Mouse (Mus musculus) lung, embryonic 15.5 days (tissue): ENCODE results near the gene Layn. TPM values are rescaled to one million over a fixed set of nuclear protein-coding genes. Genes with fewer than 3 reads are reported as not detected.

Experiments used
- ATAC-seq: fragments of 200-750 bp; cut with Nextera tagmentation; 2 replicates; pipeline ENCODE4 v1.8.0; 2017; ENCODE audit warnings: moderate number of reproducible peaks, borderline replicate concordance; ENCODE audit not compliant: low FRiP score, low TSS enrichment; ENCODE audit errors: extremely low read depth
- H3K27ac ChIP-seq: fragments of 300-500 bp; sonication (generic); 2 replicates; pipeline ENCODE4 v1.5.1; 2015; ENCODE audit warnings: moderate library complexity, mild to moderate bottlenecking, inconsistent platforms
- H3K27me3 ChIP-seq: fragments of 300-500 bp; sonication (generic); 2 replicates; pipeline ENCODE4 v1.6.1; 2015; ENCODE audit warnings: inconsistent platforms
- H3K36me3 ChIP-seq: fragments of 300-500 bp; sonication (generic); 2 replicates; pipeline ENCODE4 v1.6.1; 2015; ENCODE audit warnings: inconsistent platforms
- H3K4me1 ChIP-seq: fragments of 300-500 bp; sonication (generic); 2 replicates; pipeline ENCODE4 v1.6.1; 2015; ENCODE audit warnings: inconsistent platforms
- H3K4me2 ChIP-seq: fragments of 300-500 bp; sonication (generic); 2 replicates; pipeline ENCODE4 v1.6.1; 2015; ENCODE audit warnings: inconsistent platforms, mild to moderate bottlenecking, moderate library complexity
- H3K4me3 ChIP-seq: fragments of 300-500 bp; sonication (generic); 2 replicates; pipeline ENCODE4 v1.5.1; 2015; ENCODE audit warnings: mild to moderate bottlenecking, inconsistent platforms
- H3K9ac ChIP-seq: fragments of 300-500 bp; sonication (generic); 2 replicates; pipeline ENCODE4 v1.6.1; 2015; ENCODE audit warnings: inconsistent platforms
- H3K9me3 ChIP-seq: fragments of 300-500 bp; sonication (generic); 2 replicates; pipeline ENCODE4 v1.6.1; 2016; ENCODE audit warnings: inconsistent platforms
- WGBS: fragments of 180-500 bp; shearing (Covaris S2); methylation state at CpG from one replicate; pipeline ENCODE4 v1.1.7; 2015; 5-methylcytosine and 5-hydroxymethylcytosine counted together
- polyA plus RNA-seq: library from polyadenylated mRNA; unstranded; fragments of >200 nt; fragmentation: Nextera tagmentation; extraction: Ambion mirVana; gene quantifications from 2 replicates; pipeline ENCODE4 v1.2.1, GENCODE M21; 2015

Layn gene
- polyA plus RNA-seq, 1 experiment from 2014 or later, result 9.9 TPM

GRCm38 (mm10) chr9:51070801-51071200 lies 6.1 kb downstream of the Layn start:
- H3K27ac ChIP-seq, result no peak overlapping the region
- peaks cover 2% of the 10 kb centered on the region; the same call in 1 of the 2 replicates for H3K4me1 ChIP-seq
- ATAC-seq, result no peak
- 65% methylated on average over 4 of the region's 4 CpGs for WGBS
- H3K4me3 ChIP-seq, result no peak overlapping the region
- no peak overlapping the region for H3K9ac ChIP-seq
- no peaks in the 10 kb centered on the region for H3K9me3 ChIP-seq
- H3K4me2 ChIP-seq, result no peak overlapping the region
- H3K36me3 ChIP-seq, result no peaks in the 10 kb centered on the region
- H3K27me3 ChIP-seq, result no peaks in the 10 kb centered on the region

- 49% methylated on average over 3 of the region's 3 CpGs for WGBS
These were observed 8.7 kb downstream of the Layn start for GRCm38 (mm10) chr9:51068202-51068601.

GRCm38 (mm10) chr9:51060601-51061000 lies 16.3 kb downstream of the Layn start, which contains the start of gene Btg4:
Gene Btg4 (plus strand): TSS chr9:51060901.
- WGBS, result 86% methylated on average over 2 of the region's 2 CpGs
- no peaks in the 10 kb centered on the region for H3K4me1 ChIP-seq
- no peaks in the 10 kb centered on the region for H3K9me3 ChIP-seq
- ATAC-seq, result no peak
- H3K27ac ChIP-seq, result no peak within 1 kb of the TSS
- no peaks in the 10 kb centered on the region for H3K27me3 ChIP-seq
- H3K9ac ChIP-seq, result no peak within 1 kb of the TSS
- no peak within 1 kb of the TSS for H3K4me2 ChIP-seq
- no peak within 1 kb of the TSS for H3K4me3 ChIP-seq
- H3K36me3 ChIP-seq, result no peaks in the 10 kb centered on the region; the same call in 1 of the 2 replicates

More at GRCm38 (mm10) chr9:51068202-51068601, 8.7 kb downstream of the Layn start:
- no peak overlapping the region for H3K4me3 ChIP-seq
- no peaks in the 10 kb centered on the region for H3K27me3 ChIP-seq
- H3K4me1 ChIP-seq, result no peaks in the 10 kb centered on the region
- no peak overlapping the region for H3K4me2 ChIP-seq
- H3K9me3 ChIP-seq, result no peaks in the 10 kb centered on the region
- no peak for ATAC-seq
- no peak overlapping the region for H3K9ac ChIP-seq
- no peaks in the 10 kb centered on the region for H3K36me3 ChIP-seq
- no peak overlapping the region for H3K27ac ChIP-seq

GRCm38 (mm10) chr9:51058951-51059521 lies 17.9 kb downstream of the Layn start:
- Histone ChIP-seq H3K4me3 (no peak overlapping the region), H3K9ac (no peak overlapping the region), H3K9me3 (no peaks in the 10 kb centered on the region), H3K4me2 (no peak overlapping the region), H3K4me1 (no peaks in the 10 kb centered on the region), H3K27me3 (no peaks in the 10 kb centered on the region), H3K27ac (no peak overlapping the region), H3K36me3 (no peaks in the 10 kb centered on the region; the same call in 1 of the 2 replicates)
- ATAC-seq, result no peak
- 68% methylated on average over 4 of the region's 4 CpGs for WGBS

- no peaks in the 10 kb centered on the region for H3K9me3 ChIP-seq
These were observed 20.3 kb downstream of the Layn start for GRCm38 (mm10) chr9:51056360-51057324.

GRCm38 (mm10) chr9:51052180-51052579 lies 24.7 kb downstream of the Layn start:
- Histone ChIP-seq H3K27me3 (no peaks in the 10 kb centered on the region), H3K9ac (no peak overlapping the region), H3K36me3 (no peaks in the 10 kb centered on the region), H3K9me3 (no peaks in the 10 kb centered on the region), H3K4me1 (no peaks in the 10 kb centered on the region), H3K4me2 (no peak overlapping the region), H3K4me3 (no peak overlapping the region), H3K27ac (no peak overlapping the region)
- no peak for ATAC-seq
- WGBS, result 49% methylated on average over 3 of the region's 3 CpGs

More at GRCm38 (mm10) chr9:51056360-51057324, 20.3 kb downstream of the Layn start:
- Histone ChIP-seq H3K27me3 (no peaks in the 10 kb centered on the region), H3K36me3 (no peaks in the 10 kb centered on the region), H3K27ac (no peak overlapping the region), H3K9ac (no peak overlapping the region), H3K4me3 (no peak overlapping the region), H3K4me1 (no peaks in the 10 kb centered on the region), H3K4me2 (no peak overlapping the region)
- WGBS, result 62% methylated on average over 3 of the region's 3 CpGs
- no peak for ATAC-seq

GRCm38 (mm10) chr9:51042136-51042535 lies 34.8 kb downstream of the Layn start:
- H3K27me3 ChIP-seq, result no peaks in the 10 kb centered on the region
- no peaks in the 10 kb centered on the region for H3K9me3 ChIP-seq
- H3K4me3 ChIP-seq, result no peak overlapping the region
- H3K4me1 ChIP-seq, result no peaks in the 10 kb centered on the region
- no peak overlapping the region for H3K27ac ChIP-seq
- H3K9ac ChIP-seq, result no peak overlapping the region
- no peak overlapping the region for H3K4me2 ChIP-seq
- H3K36me3 ChIP-seq, result no peaks in the 10 kb centered on the region
- WGBS, result 68% methylated on average over 6 of the region's 6 CpGs
- no peak for ATAC-seq

- Histone ChIP-seq H3K4me1 (no peaks in the 10 kb centered on the region), H3K4me3 (no peak overlapping the region), H3K27ac (no peak overlapping the region), H3K9me3 (no peaks in the 10 kb centered on the region), H3K4me2 (no peak overlapping the region), H3K27me3 (no peaks in the 10 kb centered on the region), H3K9ac (no peak overlapping the region), H3K36me3 (no peaks in the 10 kb centered on the region)
- ATAC-seq, result no peak
- WGBS, result 84% methylated on average over 7 of the region's 7 CpGs
These were observed 35.4 kb downstream of the Layn start for GRCm38 (mm10) chr9:51041491-51041980.

GRCm38 (mm10) chr9:51032785-51033529 lies 43.9 kb downstream of the Layn start:
- Histone ChIP-seq H3K9me3 (no peaks in the 10 kb centered on the region), H3K9ac (no peak overlapping the region), H3K4me3 (no peak overlapping the region), H3K27ac (no peak overlapping the region), H3K4me2 (no peak overlapping the region), H3K27me3 (no peaks in the 10 kb centered on the region), H3K36me3 (no peaks in the 10 kb centered on the region), H3K4me1 (no peaks in the 10 kb centered on the region)
- no peak for ATAC-seq
- WGBS, result 63% methylated on average over 3 of the region's 3 CpGs

- no peaks in the 10 kb centered on the region for H3K4me1 ChIP-seq
- no peaks in the 10 kb centered on the region for H3K9me3 ChIP-seq
- 62% methylated on average over 8 of the region's 8 CpGs for WGBS
- H3K4me2 ChIP-seq, result no peak overlapping the region
- no peak for ATAC-seq
- no peaks in the 10 kb centered on the region for H3K36me3 ChIP-seq
- H3K4me3 ChIP-seq, result no peak overlapping the region
- no peak overlapping the region for H3K9ac ChIP-seq
- H3K27me3 ChIP-seq, result no peaks in the 10 kb centered on the region
- no peak overlapping the region for H3K27ac ChIP-seq
These were observed 44.6 kb downstream of the Layn start for GRCm38 (mm10) chr9:51032291-51032690.

- H3K27me3 ChIP-seq, result no peaks in the 10 kb centered on the region
- no peaks in the 10 kb centered on the region for H3K4me1 ChIP-seq
- no peak overlapping the region for H3K4me3 ChIP-seq
- H3K27ac ChIP-seq, result no peak overlapping the region
- no peaks in the 10 kb centered on the region for H3K36me3 ChIP-seq
- H3K9ac ChIP-seq, result no peak overlapping the region
- 48% methylated on average over 6 of the region's 6 CpGs for WGBS
- ATAC-seq, result no peak
- H3K4me2 ChIP-seq, result no peak overlapping the region
- H3K9me3 ChIP-seq, result no peaks in the 10 kb centered on the region
These were observed 45.3 kb downstream of the Layn start for GRCm38 (mm10) chr9:51031603-51032002.
